Mouse (Mus musculus) liver, postnatal 0 days (tissue): Measurements from ENCODE around the gene Shroom1. TPM values are rescaled to one million over a fixed set of nuclear protein-coding genes. Genes with fewer than 3 reads are reported as not detected.

ENCODE experiments used
- ATAC-seq: fragments of 200-750 bp; cut with Nextera tagmentation; 2 replicates; pipeline ENCODE4 v1.8.0; 2017; ENCODE audit warnings: mild to moderate bottlenecking, moderate library complexity
- DNase-seq: peaks from one replicate; pipeline ENCODE4 v3.0.0-alpha.2; 2016
- H3K27ac ChIP-seq: fragments of 300-500 bp; sonication (generic); 2 replicates; pipeline ENCODE4 v1.5.1; 2014; ENCODE audit warnings: antibody characterized with exemption, moderate library complexity, mild to moderate bottlenecking, low read depth
- H3K27me3 ChIP-seq: fragments of 300-500 bp; sonication (generic); 2 replicates; pipeline ENCODE4 v1.6.1; 2014; ENCODE audit warnings: low read length, control low read depth, mixed read lengths; ENCODE audit not compliant: insufficient read depth
- H3K36me3 ChIP-seq: fragments of 300-500 bp; sonication (generic); replicated peaks from 2 replicates; pipeline ENCODE4 v1.6.1; 2014; ENCODE audit warnings: mild to moderate bottlenecking, control low read depth, low read length, moderate library complexity, mixed read lengths; ENCODE audit not compliant: insufficient read depth
- H3K4me1 ChIP-seq: fragments of 300-500 bp; sonication (generic); 2 replicates; pipeline ENCODE4 v1.6.1; 2014; ENCODE audit warnings: antibody characterized with exemption, mild to moderate bottlenecking, control low read depth; ENCODE audit not compliant: insufficient read depth
- H3K4me2 ChIP-seq: fragments of 300-500 bp; sonication (generic); 2 replicates; pipeline ENCODE4 v1.6.1; 2014; ENCODE audit warnings: low read depth, mild to moderate bottlenecking, low read length, moderate library complexity, mixed read lengths
- H3K4me3 ChIP-seq: fragments of 300-500 bp; sonication (generic); 2 replicates; pipeline ENCODE4 v1.5.1; 2014; ENCODE audit warnings: low read depth, low read length
- H3K9ac ChIP-seq: fragments of 300-500 bp; sonication (generic); replicated peaks from 2 replicates; pipeline ENCODE4 v1.6.1; 2014; ENCODE audit warnings: mild to moderate bottlenecking, moderate library complexity
- H3K9me3 ChIP-seq: fragments of 300-500 bp; sonication (generic); 2 replicates; pipeline ENCODE4 v1.6.1; 2016; ENCODE audit warnings: mild to moderate bottlenecking, control low read depth, low read length, mixed read lengths
- CTCF ChIP-seq: sonication (generic); IDR thresholded peaks from 2 replicates; pipeline ENCODE4 v1.5.1; 2016; ENCODE audit warnings: antibody characterized with exemption, low read depth
- EP300 ChIP-seq: IDR thresholded peaks from 2 replicates; pipeline ENCODE4 v1.6.1; 2016; ENCODE audit warnings: antibody characterized with exemption, low read depth, mild to moderate bottlenecking
- WGBS: fragments of 180-500 bp; shearing (Covaris S2); extraction: QIAGEN DNeasy Blood & Tissue Kit; methylation state at CpG from one replicate; pipeline ENCODE4 v1.1.7; 2014; ENCODE audit not compliant: insufficient replicate concordance; 5-methylcytosine and 5-hydroxymethylcytosine counted together
- polyA plus RNA-seq: library from polyadenylated mRNA; unstranded; fragments of >200 nt; fragmentation: Nextera tagmentation; extraction: Ambion mirVana; gene quantifications from 2 replicates; pipeline ENCODE4 v1.2.1, GENCODE M21; 2015

Shroom1 gene
- polyA plus RNA-seq, 1 experiment from 2014 or later = 5.5 TPM

GRCm38 (mm10) chr11:53460192-53460591 is 3.2 kb downstream of the Shroom1 start:
- Histone ChIP-seq H3K9me3 (no peaks in the 10 kb centered on the region), H3K4me2 (no peak overlapping the region), H3K9ac (no peak overlapping the region), H3K27me3 (peaks cover 44% of the 10 kb centered on the region), H3K27ac (no peak overlapping the region), H3K36me3 (no peaks in the 10 kb centered on the region; the same call in 1 of the 2 replicates), H3K4me1 (peaks cover 13% of the 10 kb centered on the region), H3K4me3 (no peak overlapping the region)
- DNase-seq = no peak
- WGBS = 68% methylated on average over 3 of the region's 3 CpGs
- TF ChIP-seq EP300 (no peak), CTCF (no peak)
- no peak for ATAC-seq

DNA sequence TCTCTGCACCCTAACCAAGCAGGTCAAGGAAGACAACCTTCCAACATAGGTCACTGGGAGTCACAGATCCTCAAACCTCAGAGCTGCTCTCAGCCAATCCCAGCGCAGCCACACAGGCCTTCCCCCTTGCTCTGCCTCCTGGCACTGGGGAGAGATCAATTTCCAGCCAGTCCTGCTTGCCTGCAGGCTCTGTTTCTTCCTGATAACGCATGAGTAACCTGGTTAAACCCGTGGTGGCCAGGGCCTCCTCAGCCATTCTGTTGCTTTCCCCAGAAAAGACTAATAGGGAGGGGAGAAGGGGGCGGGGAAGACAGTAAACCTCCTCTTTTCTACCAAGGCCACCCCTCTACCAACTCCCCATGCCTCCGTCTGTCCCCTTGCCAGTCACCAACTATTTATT is 4.7 kb downstream of the Shroom1 start:
- 0 out of 2 replicates have a peak, but pooled peaks have one; percentile 7 for TF ChIP-seq EP300
- no peak for TF ChIP-seq CTCF
- WGBS = 35% methylated on average over 5 of the region's 5 CpGs
- peaks cover 46% of the 10 kb centered on the region for H3K27me3 ChIP-seq
- ATAC-seq (peak; percentile 66), DNase-seq (peak; percentile 73)
- H3K4me1 ChIP-seq = peaks cover 13% of the 10 kb centered on the region
- H3K9ac ChIP-seq = no peak overlapping the region; the same call in 1 of the 2 replicates
- H3K27ac ChIP-seq = peak overlapping the region; percentile 82
- H3K4me3 ChIP-seq = no peak overlapping the region
- H3K9me3 ChIP-seq = no peaks in the 10 kb centered on the region
- peak overlapping the region; percentile 7; the same call in 1 of the 2 replicates for H3K4me2 ChIP-seq
- H3K36me3 ChIP-seq = no peaks in the 10 kb centered on the region; the same call in 1 of the 2 replicates

DNA sequence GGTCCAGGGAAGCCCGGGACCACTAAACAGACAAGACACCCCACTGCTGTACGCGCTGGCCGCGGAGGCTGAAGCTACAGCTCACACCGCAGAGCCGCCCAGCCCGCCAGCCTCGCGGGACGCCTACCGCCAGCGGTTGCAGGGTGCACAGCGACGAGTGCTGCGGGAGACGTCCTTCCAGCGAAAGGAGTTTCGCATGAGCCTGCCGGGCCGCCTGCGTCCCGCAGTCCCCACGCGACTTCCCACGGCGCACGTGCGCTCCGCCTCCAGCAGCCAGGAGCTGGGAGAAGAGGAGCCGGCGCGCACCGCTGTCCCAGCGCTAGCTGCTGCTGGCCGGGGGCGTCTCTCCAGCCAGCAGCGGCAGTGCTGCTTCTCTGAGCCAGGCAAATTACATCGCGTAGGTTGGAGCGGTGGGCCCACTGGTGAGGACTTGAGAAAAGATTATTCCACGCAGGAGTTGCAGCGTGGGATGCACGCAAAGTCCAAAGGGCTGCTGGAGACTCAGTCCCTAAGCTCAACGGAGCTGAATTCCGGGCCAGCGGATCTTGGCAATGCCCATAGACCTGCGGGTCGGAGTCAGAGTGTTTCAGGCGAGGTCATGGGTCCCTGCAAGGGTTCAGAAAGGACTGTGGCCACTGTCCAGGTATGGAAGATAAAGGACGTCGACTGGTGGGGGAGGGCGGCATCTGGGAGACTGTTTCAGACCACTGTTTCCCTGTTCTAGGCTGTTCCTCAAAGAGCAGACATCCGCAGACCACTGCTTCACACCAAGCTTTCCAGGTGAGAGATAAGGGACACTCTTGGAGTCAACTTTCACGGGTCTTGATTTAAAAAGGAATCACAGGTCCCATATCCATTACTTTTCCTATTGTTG is 6.8 kb downstream of the Shroom1 start:
- no peak overlapping the region for H3K9ac ChIP-seq
- no peaks in the 10 kb centered on the region; the same call in 1 of the 2 replicates for H3K36me3 ChIP-seq
- H3K4me2 ChIP-seq = peak overlapping the region; percentile 58
- ATAC-seq (no peak), DNase-seq (no peak)
- peak overlapping the region; percentile 25 for H3K4me3 ChIP-seq
- peaks cover 13% of the 10 kb centered on the region for H3K4me1 ChIP-seq
- no peak overlapping the region for H3K27ac ChIP-seq
- WGBS = 18% methylated on average over 55 of the region's 55 CpGs
- no peaks in the 10 kb centered on the region for H3K9me3 ChIP-seq
- peaks cover 34% of the 10 kb centered on the region for H3K27me3 ChIP-seq
- TF ChIP-seq EP300 = no peak
- no peak for TF ChIP-seq CTCF

DNA sequence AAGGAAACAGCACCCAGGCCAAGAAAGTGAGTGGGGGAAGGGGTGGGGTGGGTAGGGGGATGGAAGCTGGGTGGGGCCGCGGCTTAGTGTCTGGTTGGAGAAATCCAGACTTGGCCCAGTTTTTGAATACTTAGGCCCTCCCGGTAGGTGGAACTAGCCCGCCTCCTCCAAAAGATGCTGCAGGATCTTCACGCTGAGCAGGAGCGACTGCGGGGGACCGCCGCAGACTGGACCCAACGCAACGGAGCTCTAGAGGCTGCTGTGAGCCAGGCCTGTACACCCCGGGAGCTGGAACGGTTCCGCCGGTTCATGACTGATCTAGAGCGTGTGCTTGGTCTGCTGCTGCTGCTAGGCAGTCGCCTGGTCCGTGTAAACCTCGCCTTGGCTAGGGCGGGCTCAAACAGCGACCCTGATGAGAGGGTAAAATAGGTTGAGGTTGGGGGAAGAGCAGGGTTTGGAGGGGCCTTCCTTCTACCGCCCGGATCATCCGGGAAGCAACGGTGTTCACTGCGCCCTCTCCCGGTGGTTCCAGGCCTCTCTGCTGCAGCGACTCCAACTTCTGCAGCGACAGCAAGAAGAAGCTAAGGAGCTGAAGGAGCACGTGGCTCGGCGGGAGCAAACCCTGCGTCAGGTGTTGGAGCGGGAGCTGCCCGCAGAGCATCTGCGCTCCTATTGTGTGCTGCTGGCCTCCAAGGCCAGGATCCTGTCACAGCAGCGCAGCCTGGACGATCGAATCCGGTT is 9.4 kb downstream of the Shroom1 start:
- Histone ChIP-seq H3K36me3 (no peaks in the 10 kb centered on the region; the same call in 1 of the 2 replicates), H3K4me2 (peak overlapping the region; percentile 59), H3K4me1 (peaks cover 17% of the 10 kb centered on the region), H3K9me3 (no peaks in the 10 kb centered on the region), H3K27me3 (peaks cover 46% of the 10 kb centered on the region), H3K4me3 (0 out of 2 replicates have a peak overlapping the region, but pooled peaks have one; percentile 13), H3K27ac (no peak overlapping the region), H3K9ac (no peak overlapping the region)
- 24% methylated on average over 40 of the region's 40 CpGs for WGBS
- ATAC-seq = no peak
- TF ChIP-seq CTCF (peak; percentile 80), EP300 (no peak)
- DNase-seq = peak; percentile 78

- Histone ChIP-seq H3K27me3 (peaks cover 32% of the 10 kb centered on the region), H3K4me3 (no peak overlapping the region)
- TF ChIP-seq EP300 (no peak), CTCF (no peak)
Measured at GRCm38 (mm10) chr11:53469294-53469967, 12.4 kb downstream of the Shroom1 start.

More at GRCm38 (mm10) chr11:53469294-53469967, 12.4 kb downstream of the Shroom1 start:
- ATAC-seq = 0 out of 2 replicates have a peak, but pooled peaks have one; percentile 9
- Histone ChIP-seq H3K27ac (no peak overlapping the region), H3K36me3 (no peaks in the 10 kb centered on the region), H3K4me2 (no peak overlapping the region), H3K9me3 (no peaks in the 10 kb centered on the region), H3K9ac (no peak overlapping the region), H3K4me1 (peaks cover 4% of the 10 kb centered on the region; the same call in 1 of the 2 replicates)
- 42% methylated on average over 16 of the region's 16 CpGs for WGBS
- DNase-seq = no peak
